Mouse (Mus musculus): ENCODE measurements around the gene Tpt1. TPM values are rescaled to one million over a fixed set of nuclear protein-coding genes. Genes with fewer than 3 reads are reported as not detected.

Gene Tpt1
- polyA plus RNA-seq, 1 experiment from 2014 or later = 1,264 TPM

DNA sequence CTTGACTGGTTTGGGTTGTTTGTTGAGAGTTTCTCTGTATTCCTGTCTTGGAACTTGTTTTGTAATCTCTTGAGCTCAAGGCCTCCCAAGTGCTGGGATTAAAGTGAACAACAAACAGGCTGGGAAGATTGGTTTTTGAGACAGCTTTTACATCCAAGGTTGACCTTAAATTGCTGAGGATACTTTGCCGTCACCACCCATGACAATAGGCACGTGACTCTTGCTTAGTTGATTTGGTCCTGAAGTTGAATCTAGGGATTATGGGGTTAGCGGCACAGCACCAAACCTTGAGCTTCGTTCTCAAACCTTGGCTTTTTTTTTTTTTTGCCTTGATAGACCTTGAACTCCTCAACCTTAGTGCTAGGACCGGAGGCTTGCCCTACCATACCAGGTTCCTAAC, 4.3 kb downstream of the Tpt1 start:
- no peak overlapping the region for H3K4me3 ChIP-seq (ENCODE audit: low read depth, low read length)
- H3K4me1 ChIP-seq (ENCODE audit: insufficient read depth, low read depth, low read length) = peaks cover 4% of the 10 kb centered on the region; the same call in 1 of the 2 replicates
- H3K9ac ChIP-seq (replicated peaks; ENCODE audit: low read depth) = no peak overlapping the region
- WGBS = 84% methylated on average over 5 of the region's 5 CpGs
- no peak for ATAC-seq
- DNase-seq (ENCODE audit: low spot score) = no peak
- no peaks in the 10 kb centered on the region for H3K27me3 ChIP-seq (replicated peaks; ENCODE audit: insufficient read depth, low read length)
- TF ChIP-seq CTCF (IDR thresholded peaks at IDR 0.05) (no peak), EP300 (IDR thresholded peaks at IDR 0.05) (no peak)
- H3K27ac ChIP-seq (ENCODE audit: low read length) = no peak overlapping the region
- peaks cover 30% of the 10 kb centered on the region for H3K36me3 ChIP-seq (ENCODE audit: insufficient read depth, low read length)
- no peak overlapping the region for H3K4me2 ChIP-seq (replicated peaks; ENCODE audit: low read depth, low read length)
- H3K9me3 ChIP-seq (ENCODE audit: low read length) = no peaks in the 10 kb centered on the region

DNA sequence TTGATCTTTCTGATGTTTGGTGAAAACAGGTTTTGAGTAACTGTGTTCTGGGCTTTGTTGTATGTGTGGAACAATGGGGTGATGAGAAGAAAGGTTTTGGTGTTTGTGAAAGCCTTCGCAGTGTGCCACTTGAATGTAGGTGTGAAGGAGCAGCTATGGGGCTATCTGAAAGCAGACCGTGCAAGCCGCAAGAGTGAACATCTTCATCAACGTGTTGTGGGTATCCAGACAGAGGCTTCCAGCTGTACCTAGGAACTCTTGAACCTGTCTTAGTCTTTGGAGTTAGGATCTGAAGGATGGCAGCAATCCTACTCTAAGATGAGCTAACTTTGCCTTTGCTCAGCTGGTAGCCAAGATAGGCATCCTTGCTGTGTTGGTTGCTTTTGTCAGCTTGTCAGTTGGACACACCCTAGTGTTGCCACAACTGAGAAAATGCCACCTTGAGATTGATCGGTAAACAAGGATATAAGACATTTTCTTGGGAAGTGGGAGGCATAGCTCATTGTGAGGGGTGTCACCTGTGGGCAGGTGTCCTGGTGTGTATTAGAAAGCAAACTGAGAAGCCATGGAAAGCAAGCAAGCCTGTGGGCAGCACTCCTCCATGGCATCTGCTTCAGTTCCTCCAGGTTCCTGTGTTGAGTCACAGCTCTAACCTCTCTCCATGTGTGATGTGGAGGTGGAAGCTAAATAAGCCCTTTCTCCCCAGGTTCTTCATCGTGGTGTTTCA, 5.1 kb downstream of the Tpt1 start:
- ATAC-seq = no peak
- H3K36me3 ChIP-seq (ENCODE audit: insufficient read depth, low read length) = peaks cover 30% of the 10 kb centered on the region
- 84% methylated on average over 6 of the region's 6 CpGs for WGBS

DNA sequence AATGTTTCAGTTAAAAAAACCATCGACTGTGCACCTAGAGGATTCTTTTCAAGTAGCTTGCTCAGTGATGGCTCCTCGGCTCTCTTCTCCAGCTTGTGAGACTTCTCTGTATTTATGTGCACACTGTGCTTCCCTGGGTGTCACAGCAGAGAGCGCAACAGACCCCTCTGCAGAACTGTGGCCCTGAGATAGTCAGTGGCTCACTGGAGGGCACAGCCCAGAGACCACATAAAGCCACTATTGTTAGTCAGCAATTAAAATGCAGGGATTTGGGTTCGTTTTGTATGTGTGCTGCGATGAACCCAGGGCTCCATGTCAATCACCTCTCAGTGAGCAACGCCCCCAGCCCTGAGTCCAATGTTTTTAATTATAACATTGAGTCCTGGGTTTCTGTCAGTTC, 5.9 kb downstream of the Tpt1 start:
- peaks cover 30% of the 10 kb centered on the region for H3K36me3 ChIP-seq (ENCODE audit: insufficient read depth, low read length)
- DNase-seq (ENCODE audit: low spot score) = no peak
- TF ChIP-seq CTCF (IDR thresholded peaks at IDR 0.05) (no peak), EP300 (IDR thresholded peaks at IDR 0.05) (no peak)

More for the DNA sequence above, 5.1 kb downstream of the Tpt1 start:
- no peaks in the 10 kb centered on the region for H3K27me3 ChIP-seq (replicated peaks; ENCODE audit: insufficient read depth, low read length)
- no peak for DNase-seq (ENCODE audit: low spot score)
- no peak overlapping the region for H3K9ac ChIP-seq (replicated peaks; ENCODE audit: low read depth)
- H3K4me3 ChIP-seq (ENCODE audit: low read depth, low read length) = no peak overlapping the region
- no peaks in the 10 kb centered on the region for H3K9me3 ChIP-seq (ENCODE audit: low read length)
- no peak overlapping the region for H3K27ac ChIP-seq (ENCODE audit: low read length)
- no peak overlapping the region for H3K4me2 ChIP-seq (replicated peaks; ENCODE audit: low read depth, low read length)
- peaks cover 4% of the 10 kb centered on the region; the same call in 1 of the 2 replicates for H3K4me1 ChIP-seq (ENCODE audit: insufficient read depth, low read depth, low read length)
- no peak for TF ChIP-seq EP300 (IDR thresholded peaks at IDR 0.05)
- no peak for TF ChIP-seq CTCF (IDR thresholded peaks at IDR 0.05)

DNA sequence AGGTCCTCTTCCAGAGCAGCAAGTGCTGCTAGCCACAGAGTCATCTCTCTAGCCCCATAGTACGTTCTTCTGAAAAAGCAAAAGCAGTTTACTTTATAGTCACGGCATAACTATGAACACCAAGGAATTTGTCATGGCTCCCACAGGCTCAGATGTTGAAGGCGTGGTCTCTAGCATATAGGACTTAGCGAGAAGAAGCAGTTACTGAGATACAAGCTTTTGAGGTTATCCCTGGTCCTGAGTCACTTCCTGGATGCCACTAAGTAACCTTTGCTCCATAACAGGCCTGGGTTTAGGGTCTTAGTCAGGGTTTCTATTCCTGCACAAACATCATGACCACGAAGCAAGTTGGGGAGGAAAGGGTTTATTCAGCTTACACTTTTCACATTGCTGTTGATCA, 7.1 kb downstream of the Tpt1 start:
- Histone ChIP-seq H3K36me3 (ENCODE audit: insufficient read depth, low read length) (peaks cover 26% of the 10 kb centered on the region), H3K27me3 (replicated peaks; ENCODE audit: insufficient read depth, low read length) (no peaks in the 10 kb centered on the region), H3K9me3 (ENCODE audit: low read length) (no peaks in the 10 kb centered on the region), H3K4me3 (ENCODE audit: low read depth, low read length) (no peak overlapping the region), H3K27ac (ENCODE audit: low read length) (no peak overlapping the region), H3K4me2 (replicated peaks; ENCODE audit: low read depth, low read length) (no peak overlapping the region), H3K9ac (replicated peaks; ENCODE audit: low read depth) (no peak overlapping the region), H3K4me1 (ENCODE audit: insufficient read depth, low read depth, low read length) (peaks cover 4% of the 10 kb centered on the region; the same call in 1 of the 2 replicates)
- no peak for ATAC-seq
- no peak for DNase-seq (ENCODE audit: low spot score)
- no peak for TF ChIP-seq CTCF (IDR thresholded peaks at IDR 0.05)
- no peak for TF ChIP-seq EP300 (IDR thresholded peaks at IDR 0.05)
- WGBS = 84% methylated on average over 5 of the region's 5 CpGs

More for the DNA sequence above, 5.9 kb downstream of the Tpt1 start:
- Histone ChIP-seq H3K4me1 (ENCODE audit: insufficient read depth, low read depth, low read length) (peaks cover 4% of the 10 kb centered on the region; the same call in 1 of the 2 replicates), H3K27ac (ENCODE audit: low read length) (no peak overlapping the region), H3K9me3 (ENCODE audit: low read length) (no peaks in the 10 kb centered on the region), H3K4me3 (ENCODE audit: low read depth, low read length) (no peak overlapping the region), H3K9ac (replicated peaks; ENCODE audit: low read depth) (no peak overlapping the region), H3K27me3 (replicated peaks; ENCODE audit: insufficient read depth, low read length) (no peaks in the 10 kb centered on the region), H3K4me2 (replicated peaks; ENCODE audit: low read depth, low read length) (no peak overlapping the region)
- no peak for ATAC-seq
- 77% methylated on average over 6 of the region's 6 CpGs for WGBS

DNA sequence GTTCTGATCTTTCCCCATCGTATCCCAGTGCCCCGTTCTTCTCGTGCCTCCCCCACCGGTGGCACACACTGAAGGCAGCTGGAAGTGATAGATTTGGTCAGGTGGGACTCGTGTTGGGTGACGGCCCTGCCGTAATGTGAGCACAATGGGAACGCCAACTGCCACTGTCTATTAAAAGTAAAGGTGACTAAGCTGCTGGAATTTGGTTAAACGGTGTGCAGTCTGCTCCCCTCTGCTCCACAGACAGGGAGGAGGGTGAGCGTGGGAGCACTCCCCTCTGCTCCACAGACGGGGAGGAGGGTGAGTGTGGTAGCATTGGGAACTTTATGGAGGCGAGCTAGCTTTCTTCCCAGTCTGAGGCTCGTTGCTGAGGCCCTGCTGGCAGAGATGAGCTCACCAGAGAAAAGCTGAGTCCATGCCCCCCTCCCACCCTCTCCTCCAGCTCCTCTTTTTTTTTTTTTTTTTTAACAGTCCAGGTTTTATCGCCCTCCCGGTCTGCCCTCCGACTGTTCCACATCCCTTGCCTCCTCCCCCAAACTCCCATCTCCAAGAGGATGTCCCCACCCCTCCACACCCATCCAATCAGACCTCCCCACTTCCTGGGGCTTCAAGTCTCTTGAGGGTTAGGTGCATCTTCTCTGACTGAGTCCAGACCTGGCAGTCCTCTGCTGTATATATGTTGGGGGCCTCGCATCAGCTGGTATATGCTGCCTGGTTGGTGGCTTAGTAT, 10.5 kb downstream of the Tpt1 start:
- 59% methylated on average over 17 of the region's 17 CpGs for WGBS
- H3K27ac ChIP-seq (ENCODE audit: low read length) = no peak overlapping the region
- no peak overlapping the region for H3K4me3 ChIP-seq (ENCODE audit: low read depth, low read length)
- ATAC-seq (no peak), DNase-seq (ENCODE audit: low spot score) (no peak)
- no peak overlapping the region for H3K9ac ChIP-seq (replicated peaks; ENCODE audit: low read depth)
- H3K27me3 ChIP-seq (replicated peaks; ENCODE audit: insufficient read depth, low read length) = no peaks in the 10 kb centered on the region
- 0 out of 2 replicates have a peak, but pooled peaks cover under 1% of the 10 kb centered on the region for H3K36me3 ChIP-seq (ENCODE audit: insufficient read depth, low read length)
- no peak overlapping the region for H3K4me2 ChIP-seq (replicated peaks; ENCODE audit: low read depth, low read length)
- H3K4me1 ChIP-seq (ENCODE audit: insufficient read depth, low read depth, low read length) = no peaks in the 10 kb centered on the region
- TF ChIP-seq CTCF (IDR thresholded peaks at IDR 0.05) = no peak
- TF ChIP-seq EP300 (IDR thresholded peaks at IDR 0.05) = no peak
- no peaks in the 10 kb centered on the region for H3K9me3 ChIP-seq (ENCODE audit: low read length)

DNA sequence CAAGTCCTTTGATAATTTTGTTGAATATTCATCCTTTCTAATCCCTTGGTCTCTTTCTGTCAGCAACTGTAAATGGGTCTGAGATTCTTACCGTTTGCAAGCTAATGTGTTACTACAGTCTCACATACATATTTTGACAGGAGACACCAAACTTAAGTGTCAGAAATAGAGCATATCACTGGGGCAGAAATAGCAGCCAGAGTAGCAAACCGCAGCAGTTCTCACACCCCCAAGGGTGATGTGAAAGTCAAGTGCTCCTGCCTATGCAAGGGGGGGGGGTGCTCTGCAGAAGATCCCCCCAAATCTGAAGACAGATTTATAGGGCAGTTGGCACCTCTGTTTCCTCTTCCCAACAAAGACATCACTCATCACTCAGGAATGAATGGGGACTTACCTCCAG, 13.3 kb downstream of the Tpt1 start:
- ATAC-seq (no peak), DNase-seq (ENCODE audit: low spot score) (no peak)
- 35% methylated on average over 2 of the region's 2 CpGs for WGBS
- Histone ChIP-seq H3K27ac (ENCODE audit: low read length) (no peak overlapping the region), H3K9ac (replicated peaks; ENCODE audit: low read depth) (no peak overlapping the region), H3K4me1 (ENCODE audit: insufficient read depth, low read depth, low read length) (no peaks in the 10 kb centered on the region), H3K4me3 (ENCODE audit: low read depth, low read length) (no peak overlapping the region), H3K36me3 (ENCODE audit: insufficient read depth, low read length) (no peaks in the 10 kb centered on the region), H3K4me2 (replicated peaks; ENCODE audit: low read depth, low read length) (no peak overlapping the region), H3K27me3 (replicated peaks; ENCODE audit: insufficient read depth, low read length) (no peaks in the 10 kb centered on the region), H3K9me3 (ENCODE audit: low read length) (peaks cover 5% of the 10 kb centered on the region; the same call in 1 of the 2 replicates)
- TF ChIP-seq EP300 (IDR thresholded peaks at IDR 0.05) (no peak), CTCF (IDR thresholded peaks at IDR 0.05) (no peak)
